Mouse (Mus musculus): ENCODE data around the gene Zfp106. TPM values are rescaled to one million over a fixed set of nuclear protein-coding genes. Genes with fewer than 3 reads are reported as not detected.
A peak's percentile ranks its signal among the peaks of the same experiment; 100 is the strongest.

Gene Zfp106
- polyA plus RNA-seq, 1 experiment from 2014 or later = 69.6 TPM

GRCm38 (mm10) chr2:120499971-120500471, 63.6 kb downstream of the Zfp106 start:
- Histone ChIP-seq H3K4me2 (replicated peaks; ENCODE audit: low read depth, low read length) (no peak overlapping the region), H3K9ac (ENCODE audit: low read depth, low read length) (no peak overlapping the region), H3K36me3 (ENCODE audit: control insufficient read depth, insufficient read depth, low read length) (peaks cover 6% of the 10 kb centered on the region; the same call in 1 of the 2 replicates), H3K9me3 (ENCODE audit: control insufficient read depth, low read length) (no peaks in the 10 kb centered on the region), H3K4me1 (ENCODE audit: control insufficient read depth, insufficient read depth, low read length) (peaks cover 14% of the 10 kb centered on the region; the same call in 1 of the 2 replicates), H3K4me3 (ENCODE audit: low read length) (no peak overlapping the region), H3K27ac (ENCODE audit: low read depth, low read length) (no peak overlapping the region), H3K27me3 (ENCODE audit: control insufficient read depth, insufficient read depth, low read length) (no peaks in the 10 kb centered on the region)
- 69% methylated on average over 6 of the region's 6 CpGs for WGBS
- no peak for ATAC-seq (ENCODE audit: low FRiP score, low TSS enrichment)

GRCm38 (mm10) chr2:120496511-120496910, 67.1 kb downstream of the Zfp106 start:
- Histone ChIP-seq H3K27me3 (ENCODE audit: control insufficient read depth, insufficient read depth, low read length) (no peaks in the 10 kb centered on the region), H3K27ac (ENCODE audit: low read depth, low read length) (no peak overlapping the region), H3K9me3 (ENCODE audit: control insufficient read depth, low read length) (no peaks in the 10 kb centered on the region), H3K4me2 (replicated peaks; ENCODE audit: low read depth, low read length) (no peak overlapping the region), H3K4me3 (ENCODE audit: low read length) (no peak overlapping the region), H3K36me3 (ENCODE audit: control insufficient read depth, insufficient read depth, low read length) (no peaks in the 10 kb centered on the region), H3K4me1 (ENCODE audit: control insufficient read depth, insufficient read depth, low read length) (peaks cover 8% of the 10 kb centered on the region; the same call in 1 of the 2 replicates), H3K9ac (ENCODE audit: low read depth, low read length) (no peak overlapping the region)
- 51% methylated on average over 3 of the region's 3 CpGs for WGBS
- no peak for ATAC-seq (ENCODE audit: low FRiP score, low TSS enrichment)

DNA sequence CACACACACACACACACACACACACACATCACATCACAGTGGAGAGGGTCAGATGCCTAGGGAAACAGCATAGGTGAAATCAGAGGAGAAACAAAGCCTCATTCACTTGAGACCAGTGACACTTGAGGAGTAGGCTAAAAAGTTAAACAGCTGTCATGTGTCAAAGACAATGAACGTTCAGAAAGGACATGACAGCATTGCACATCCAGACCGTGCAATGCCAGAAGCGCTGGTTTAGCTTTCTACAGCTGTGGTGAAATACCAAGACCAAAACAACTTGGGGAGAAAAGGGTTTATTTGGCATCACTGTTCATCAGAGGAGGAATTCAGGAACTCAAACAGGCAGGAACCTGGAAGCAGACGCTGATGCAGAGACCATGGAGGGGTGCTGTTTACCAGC, 70.4 kb downstream of the Zfp106 start:
- Histone ChIP-seq H3K27ac (ENCODE audit: low read depth, low read length) (no peak overlapping the region), H3K27me3 (ENCODE audit: control insufficient read depth, insufficient read depth, low read length) (no peaks in the 10 kb centered on the region), H3K9ac (ENCODE audit: low read depth, low read length) (no peak overlapping the region), H3K4me3 (ENCODE audit: low read length) (no peak overlapping the region), H3K36me3 (ENCODE audit: control insufficient read depth, insufficient read depth, low read length) (no peaks in the 10 kb centered on the region), H3K4me2 (replicated peaks; ENCODE audit: low read depth, low read length) (no peak overlapping the region), H3K4me1 (ENCODE audit: control insufficient read depth, insufficient read depth, low read length) (no peaks in the 10 kb centered on the region), H3K9me3 (ENCODE audit: control insufficient read depth, low read length) (no peaks in the 10 kb centered on the region)
- no peak for ATAC-seq (ENCODE audit: low FRiP score, low TSS enrichment)
- WGBS = 48% methylated on average over 4 of the region's 4 CpGs

- no peaks in the 10 kb centered on the region for H3K36me3 ChIP-seq (ENCODE audit: control insufficient read depth, insufficient read depth, low read length)
- H3K9me3 ChIP-seq (ENCODE audit: control insufficient read depth, low read length) = no peaks in the 10 kb centered on the region
- H3K4me2 ChIP-seq (replicated peaks; ENCODE audit: low read depth, low read length) = no peak overlapping the region
- no peak overlapping the region for H3K27ac ChIP-seq (ENCODE audit: low read depth, low read length)
- ATAC-seq (ENCODE audit: low FRiP score, low TSS enrichment) = no peak
- H3K4me1 ChIP-seq (ENCODE audit: control insufficient read depth, insufficient read depth, low read length) = 0 out of 2 replicates have a peak, but pooled peaks cover 2% of the 10 kb centered on the region
- no peak overlapping the region for H3K4me3 ChIP-seq (ENCODE audit: low read length)
- WGBS = 95% methylated on average over 3 of the region's 3 CpGs
- H3K27me3 ChIP-seq (ENCODE audit: control insufficient read depth, insufficient read depth, low read length) = no peaks in the 10 kb centered on the region
- H3K9ac ChIP-seq (ENCODE audit: low read depth, low read length) = no peak overlapping the region
Observed at GRCm38 (mm10) chr2:120484241-120484640, 79.4 kb downstream of the Zfp106 start.

DNA sequence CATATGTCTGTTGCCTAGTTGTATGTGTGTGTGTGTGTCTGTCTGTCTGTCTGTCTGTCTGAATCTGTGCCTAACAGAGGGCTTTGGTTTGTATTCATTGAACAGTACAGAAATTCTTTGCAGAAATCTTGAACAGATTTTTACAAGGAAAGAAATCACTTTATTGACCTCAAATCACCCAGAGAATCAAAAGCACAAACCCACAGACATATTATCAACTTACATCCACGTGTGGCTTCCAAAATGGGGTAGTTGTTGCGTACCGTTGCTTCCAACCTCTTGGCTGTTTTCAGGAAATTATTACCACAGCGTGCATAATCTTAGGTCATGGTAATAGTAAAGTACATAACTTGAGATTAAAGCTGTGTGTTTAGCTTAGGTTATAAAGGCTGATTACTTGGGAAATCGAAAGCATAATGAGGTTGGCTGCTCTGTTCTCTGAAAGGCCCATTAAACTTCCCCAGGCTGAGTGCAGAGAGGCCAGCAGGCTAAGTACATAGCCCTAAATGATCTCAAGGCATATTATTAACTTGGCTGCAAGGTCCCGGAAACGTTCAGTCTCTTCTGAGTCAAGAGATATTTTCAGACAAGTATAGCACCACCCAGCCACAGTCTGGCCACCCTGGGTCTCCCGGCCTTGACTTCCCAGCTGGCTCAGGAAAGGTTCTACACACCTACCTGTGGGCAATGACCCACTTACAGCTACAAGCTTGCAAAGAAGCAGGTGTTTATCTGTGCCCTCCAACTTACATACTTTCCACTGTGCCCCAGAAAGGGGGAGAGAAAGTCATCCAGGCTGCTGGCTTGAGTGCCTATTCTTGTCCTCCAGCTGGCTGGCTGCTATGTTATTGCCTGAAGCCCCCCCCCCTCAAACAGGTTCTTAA, 80.9 kb downstream of the Zfp106 start:
- no peak overlapping the region; the same call in 1 of the 2 replicates for H3K27ac ChIP-seq (ENCODE audit: low read depth, low read length)
- no peaks in the 10 kb centered on the region for H3K9me3 ChIP-seq (ENCODE audit: control insufficient read depth, low read length)
- no peaks in the 10 kb centered on the region for H3K27me3 ChIP-seq (ENCODE audit: control insufficient read depth, insufficient read depth, low read length)
- no peak overlapping the region for H3K9ac ChIP-seq (ENCODE audit: low read depth, low read length)
- ATAC-seq (ENCODE audit: low FRiP score, low TSS enrichment) = no peak
- H3K4me3 ChIP-seq (ENCODE audit: low read length) = no peak overlapping the region
- WGBS = 57% methylated on average over 8 of the region's 8 CpGs
- H3K4me1 ChIP-seq (ENCODE audit: control insufficient read depth, insufficient read depth, low read length) = 0 out of 2 replicates have a peak, but pooled peaks cover 2% of the 10 kb centered on the region
- no peak overlapping the region for H3K4me2 ChIP-seq (replicated peaks; ENCODE audit: low read depth, low read length)
- H3K36me3 ChIP-seq (ENCODE audit: control insufficient read depth, insufficient read depth, low read length) = no peaks in the 10 kb centered on the region

- no peak overlapping the region for H3K9ac ChIP-seq (ENCODE audit: low read depth, low read length)
- H3K27me3 ChIP-seq (ENCODE audit: control insufficient read depth, insufficient read depth, low read length) = no peaks in the 10 kb centered on the region
- H3K4me3 ChIP-seq (ENCODE audit: low read length) = no peak overlapping the region
- 61% methylated on average over 8 of the region's 8 CpGs for WGBS
- H3K4me2 ChIP-seq (replicated peaks; ENCODE audit: low read depth, low read length) = no peak overlapping the region
- no peak overlapping the region for H3K27ac ChIP-seq (ENCODE audit: low read depth, low read length)
- no peaks in the 10 kb centered on the region for H3K9me3 ChIP-seq (ENCODE audit: control insufficient read depth, low read length)
- H3K36me3 ChIP-seq (ENCODE audit: control insufficient read depth, insufficient read depth, low read length) = no peaks in the 10 kb centered on the region
- H3K4me1 ChIP-seq (ENCODE audit: control insufficient read depth, insufficient read depth, low read length) = 0 out of 2 replicates have a peak, but pooled peaks cover 2% of the 10 kb centered on the region
- ATAC-seq (ENCODE audit: low FRiP score, low TSS enrichment) = no peak
Observed at GRCm38 (mm10) chr2:120481921-120482320, 81.7 kb downstream of the Zfp106 start.

- H3K36me3 ChIP-seq (ENCODE audit: control insufficient read depth, insufficient read depth, low read length) = no peaks in the 10 kb centered on the region
- 65% methylated on average over 3 of the region's 3 CpGs for WGBS
- H3K9me3 ChIP-seq (ENCODE audit: control insufficient read depth, low read length) = no peaks in the 10 kb centered on the region
- H3K9ac ChIP-seq (ENCODE audit: low read depth, low read length) = no peak overlapping the region
- no peak overlapping the region for H3K27ac ChIP-seq (ENCODE audit: low read depth, low read length)
- H3K27me3 ChIP-seq (ENCODE audit: control insufficient read depth, insufficient read depth, low read length) = no peaks in the 10 kb centered on the region
- 0 out of 2 replicates have a peak, but pooled peaks cover 2% of the 10 kb centered on the region for H3K4me1 ChIP-seq (ENCODE audit: control insufficient read depth, insufficient read depth, low read length)
- 0 out of 2 replicates have a peak, but pooled peaks have one; percentile 46 for ATAC-seq (ENCODE audit: low FRiP score, low TSS enrichment)
- H3K4me2 ChIP-seq (replicated peaks; ENCODE audit: low read depth, low read length) = no peak overlapping the region
- no peak overlapping the region for H3K4me3 ChIP-seq (ENCODE audit: low read length)
Observed at GRCm38 (mm10) chr2:120478600-120478999, 85.0 kb downstream of the Zfp106 start.

- H3K4me3 ChIP-seq (ENCODE audit: low read length) = no peak overlapping the region
- no peak for ATAC-seq (ENCODE audit: low FRiP score, low TSS enrichment)
- H3K27ac ChIP-seq (ENCODE audit: low read depth, low read length) = no peak overlapping the region
- H3K9me3 ChIP-seq (ENCODE audit: control insufficient read depth, low read length) = no peaks in the 10 kb centered on the region
- no peak overlapping the region for H3K4me2 ChIP-seq (replicated peaks; ENCODE audit: low read depth, low read length)
- no peaks in the 10 kb centered on the region for H3K27me3 ChIP-seq (ENCODE audit: control insufficient read depth, insufficient read depth, low read length)
- no peaks in the 10 kb centered on the region for H3K4me1 ChIP-seq (ENCODE audit: control insufficient read depth, insufficient read depth, low read length)
- 78% methylated on average over 13 of the region's 13 CpGs for WGBS
- no peak overlapping the region for H3K9ac ChIP-seq (ENCODE audit: low read depth, low read length)
- no peaks in the 10 kb centered on the region for H3K36me3 ChIP-seq (ENCODE audit: control insufficient read depth, insufficient read depth, low read length)
Observed at GRCm38 (mm10) chr2:120476277-120477087, 87.2 kb downstream of the Zfp106 start.
